Mouse (Mus musculus): ENCODE measurements at regions not wholly inside any gene's neighbourhood (a gene's known extent, or its start where the extent isn't known, plus 50 kb on each side); places are given as distances from the start of the nearest gene placed in this dataset.

- TF ChIP-seq POLR2A (IDR thresholded peaks at IDR 0.05; ENCODE audit: low read depth, low read length): no peak
- TF ChIP-seq CTCF (conservative IDR thresholded peaks at IDR 0.05; ENCODE audit: insufficient read depth, insufficient read length, low read depth, low read length): no peak
These were observed 833.1 kb upstream of the 4930412O13Rik start for GRCm38 (mm10) chr2:9047980-9048379.

All from kidney, adult 2 months (tissue).